8 mouse cellular contexts compared by ENCODE assay signal in genomic region chr4:86576120-86576541, GRCm38 (mm10). TPM values are rescaled to one million over a fixed set of nuclear protein-coding genes. Genes with fewer than 3 reads are reported as not detected.
DNase-seq lines count a peak whose midpoint lies in the region; ATAC-seq and TF ChIP-seq lines count a peak whose summit lies in the region.

No protein-coding gene starts in this region.

- no peak for TF ChIP-seq EP300 in liver, embryonic 14.5 days (IDR thresholded peaks at IDR 0.05; ENCODE audit: low read depth)

- peak overlapping the region; percentile 68 for H3K4me2 ChIP-seq in neural tube, embryonic 11.5 days (ENCODE audit: low read depth)
- H3K4me2 ChIP-seq in forebrain, embryonic 12.5 days, result peak overlapping the region; percentile 79
- H3K4me2 ChIP-seq in intestine, embryonic 16.5 days (ENCODE audit: low read depth, low read length), result peak overlapping the region; percentile 89
- H3K4me2 ChIP-seq in liver, embryonic 14.5 days (ENCODE audit: low read depth), result peak overlapping the region; percentile 96

- peak overlapping the region; percentile 84 for H3K4me3 ChIP-seq in neural tube, embryonic 11.5 days (ENCODE audit: low read depth, low read length)
- H3K4me3 ChIP-seq in forebrain, embryonic 12.5 days (replicated peaks), result peak overlapping the region; percentile 80
- peak overlapping the region; percentile 78 for H3K4me3 ChIP-seq in intestine, embryonic 16.5 days (ENCODE audit: low read length)
- peak overlapping the region; percentile 88 to 98 for H3K4me3 ChIP-seq in liver, embryonic 14.5 days (ENCODE audit: insufficient read depth in 1 of 2, low read depth in 2 of 2, low read length in 2 of 2)
- peak overlapping the region; percentile 67 for H3K4me3 ChIP-seq in olfactory bulb, adult 2 months (ENCODE audit: insufficient read depth, low read depth, low read length)

- H3K4me1 ChIP-seq in neural tube, embryonic 11.5 days (ENCODE audit: control insufficient read depth, insufficient read depth, low read length), result peaks cover 8% of the 10 kb centered on the region
- peaks cover 24% of the 10 kb centered on the region for H3K4me1 ChIP-seq in forebrain, embryonic 12.5 days
- peaks cover 9% of the 10 kb centered on the region for H3K4me1 ChIP-seq in intestine, embryonic 16.5 days (ENCODE audit: control insufficient read depth, insufficient read depth, low read length)
- peaks cover 9 to 18% of the 10 kb centered on the region in 2 experiments for H3K4me1 ChIP-seq in liver, embryonic 14.5 days (replicated peaks; ENCODE audit: control insufficient read depth in 2 of 2, insufficient read depth in 2 of 2, low read length in 1 of 2)
- H3K4me1 ChIP-seq in olfactory bulb, adult 2 months (ENCODE audit: control insufficient read depth, insufficient read depth, low read length), result no peaks in the 10 kb centered on the region

- H3K27me3 ChIP-seq in neural tube, embryonic 11.5 days (ENCODE audit: control insufficient read depth, insufficient read depth, low read length), result no peaks in the 10 kb centered on the region
- no peaks in the 10 kb centered on the region for H3K27me3 ChIP-seq in forebrain, embryonic 12.5 days
- no peaks in the 10 kb centered on the region for H3K27me3 ChIP-seq in intestine, embryonic 16.5 days (replicated peaks; ENCODE audit: control insufficient read depth, insufficient read depth, low read length)
- peaks cover 2% of the 10 kb centered on the region; the same call in 1 of the 2 replicates for H3K27me3 ChIP-seq in liver, embryonic 14.5 days (ENCODE audit: control insufficient read depth, insufficient read depth, low read length)

- ATAC-seq in neural tube, embryonic 11.5 days (ENCODE audit: insufficient read depth, low FRiP score, low TSS enrichment), result peak; percentile 7
- ATAC-seq in forebrain, embryonic 12.5 days (ENCODE audit: low FRiP score), result no peak
- 0 out of 2 replicates have a peak, but pooled peaks have one; percentile 5 for ATAC-seq in intestine, embryonic 16.5 days
- no peak for ATAC-seq in liver, embryonic 14.5 days (ENCODE audit: insufficient read depth)

- peak; percentile 68 for DNase-seq in neural tube, embryonic 11.5 days (ENCODE audit: low spot score)
- DNase-seq in neural tube, embryonic 10.5 days (ENCODE audit: extremely low spot score, low spot score), result no peak
- peak; percentile 51 for DNase-seq in ZHBTc4 (ENCODE audit: low read depth, low spot score)
- DNase-seq in liver, embryonic 14.5 days (ENCODE audit: low read depth in 3 of 3, low spot score in 3 of 3), result peak; percentile 11 to 30 (median 18)
- DNase-seq in adrenal gland, postnatal 25 days, result no peak

- no peaks in the 10 kb centered on the region for H3K9me3 ChIP-seq in neural tube, embryonic 11.5 days (ENCODE audit: control insufficient read depth, low read length)
- H3K9me3 ChIP-seq in forebrain, embryonic 12.5 days, result no peaks in the 10 kb centered on the region
- H3K9me3 ChIP-seq in intestine, embryonic 16.5 days (ENCODE audit: control insufficient read depth, low read length), result no peaks in the 10 kb centered on the region
- no peaks in the 10 kb centered on the region for H3K9me3 ChIP-seq in liver, embryonic 14.5 days (ENCODE audit: control insufficient read depth, low read length)

- TF ChIP-seq CTCF in liver, embryonic 14.5 days (IDR thresholded peaks at IDR 0.05; ENCODE audit: low read depth), result no peak
- TF ChIP-seq CTCF in olfactory bulb, adult 2 months (IDR thresholded peaks at IDR 0.05; ENCODE audit: insufficient read depth, low read depth, low read length), result no peak

- H3K36me3 ChIP-seq in neural tube, embryonic 11.5 days (ENCODE audit: control insufficient read depth, insufficient read depth, low read length), result no peaks in the 10 kb centered on the region
- peaks cover 3% of the 10 kb centered on the region; the same call in 1 of the 2 replicates for H3K36me3 ChIP-seq in forebrain, embryonic 12.5 days (replicated peaks)
- H3K36me3 ChIP-seq in intestine, embryonic 16.5 days (ENCODE audit: control insufficient read depth, insufficient read depth, low read length), result peaks cover 5% of the 10 kb centered on the region; the same call in 1 of the 2 replicates
- H3K36me3 ChIP-seq in liver, embryonic 14.5 days (replicated peaks; ENCODE audit: control insufficient read depth, insufficient read depth, low read depth), result peaks cover 9% of the 10 kb centered on the region; the same call in 1 of the 2 replicates

- WGBS in neural tube, embryonic 11.5 days, result under 1% methylated on average over 20 of the region's 20 CpGs
- WGBS in forebrain, embryonic 12.5 days, result 1% methylated on average over 20 of the region's 20 CpGs
- under 1% methylated on average over 20 of the region's 20 CpGs for WGBS in intestine, embryonic 16.5 days
- WGBS in liver, embryonic 14.5 days (ENCODE audit: insufficient replicate concordance), result under 1% methylated on average over 20 of the region's 20 CpGs
- under 1% methylated on average over 20 of the region's 20 CpGs for WGBS in olfactory bulb, adult 2 months

- H3K9ac ChIP-seq in neural tube, embryonic 11.5 days (ENCODE audit: low read length), result peak overlapping the region; percentile 93
- peak overlapping the region; percentile 92 for H3K9ac ChIP-seq in forebrain, embryonic 12.5 days
- H3K9ac ChIP-seq in intestine, embryonic 16.5 days (ENCODE audit: low read depth, low read length), result peak overlapping the region; percentile 92
- H3K9ac ChIP-seq in liver, embryonic 14.5 days (replicated peaks), result peak overlapping the region; percentile 97

- no peak for TF ChIP-seq POLR2A in olfactory bulb, adult 2 months (IDR thresholded peaks at IDR 0.05; ENCODE audit: insufficient read depth, low read depth, low read length)

- peak overlapping the region; percentile 97 for H3K27ac ChIP-seq in neural tube, embryonic 11.5 days (ENCODE audit: low read depth, low read length)
- H3K27ac ChIP-seq in forebrain, embryonic 12.5 days, result peak overlapping the region; percentile 98
- peak overlapping the region; percentile 93 for H3K27ac ChIP-seq in intestine, embryonic 16.5 days (ENCODE audit: low read length)
- peak overlapping the region; percentile 98 for H3K27ac ChIP-seq in liver, embryonic 14.5 days
- peak overlapping the region; percentile 9; the same call in 1 of the 2 replicates for H3K27ac ChIP-seq in olfactory bulb, adult 2 months (ENCODE audit: insufficient read depth, low read depth, low read length)

RNA-seq across cellular contexts. Expression of gene Rraga, which starts 0.7 kb away (rescaled TPM):
- 124 and 137 TPM in 2 replicates for polyA plus RNA-seq in neural tube, embryonic 11.5 days (2014; fragmentation: Nextera tagmentation; extraction: Ambion mirVana)
- 81.3 and 85.2 TPM in 2 replicates for polyA plus RNA-seq in forebrain, embryonic 12.5 days (2016; fragmentation: Nextera tagmentation; extraction: Ambion mirVana)
- polyA plus RNA-seq in intestine, embryonic 16.5 days (2015; fragmentation: Nextera tagmentation; extraction: Ambion mirVana), result 78.3 and 81.4 TPM in 2 replicates
- polyA plus RNA-seq in liver, embryonic 14.5 days (2012; rRNA removed), result 28.1 and 38.4 TPM in 2 replicates
- polyA plus RNA-seq in liver, embryonic 14.5 days (2014; fragmentation: Nextera tagmentation; extraction: Ambion mirVana), result 32.3 and 33.5 TPM in 2 replicates
- not detected in 2 replicates for polyA plus RNA-seq in olfactory bulb, adult 2 months (2012; ENCODE audit: insufficient read depth, insufficient read length, low replicate concordance, missing spikeins)
- 83.6 and 96.5 TPM in 2 replicates for total RNA-seq in adrenal gland, postnatal 25 days (2021)

RNA-seq across cellular contexts. Expression of gene Saxo1, which starts 18.0 kb away (rescaled TPM):
- polyA plus RNA-seq in neural tube, embryonic 11.5 days (2014; fragmentation: Nextera tagmentation; extraction: Ambion mirVana), result 0.13 TPM in 1 of 2 replicates, not detected in the other
- polyA plus RNA-seq in forebrain, embryonic 12.5 days (2016; fragmentation: Nextera tagmentation; extraction: Ambion mirVana), result not detected in 2 replicates
- 0.07 TPM in 1 of 2 replicates, not detected in the other for polyA plus RNA-seq in intestine, embryonic 16.5 days (2015; fragmentation: Nextera tagmentation; extraction: Ambion mirVana)
- not detected in 2 replicates for polyA plus RNA-seq in liver, embryonic 14.5 days (2012; rRNA removed)
- not detected in 2 replicates for polyA plus RNA-seq in liver, embryonic 14.5 days (2014; fragmentation: Nextera tagmentation; extraction: Ambion mirVana)
- not detected in 2 replicates for polyA plus RNA-seq in olfactory bulb, adult 2 months (2012; ENCODE audit: insufficient read depth, insufficient read length, low replicate concordance, missing spikeins)
- total RNA-seq in adrenal gland, postnatal 25 days (2021), result not detected in 2 replicates

RNA-seq across cellular contexts. Expression of gene Haus6, which starts 35.7 kb away (rescaled TPM):
- polyA plus RNA-seq in neural tube, embryonic 11.5 days (2014; fragmentation: Nextera tagmentation; extraction: Ambion mirVana), result 28.9 and 29.2 TPM in 2 replicates
- polyA plus RNA-seq in forebrain, embryonic 12.5 days (2016; fragmentation: Nextera tagmentation; extraction: Ambion mirVana), result 26.4 and 27.4 TPM in 2 replicates
- 9.2 and 10.1 TPM in 2 replicates for polyA plus RNA-seq in intestine, embryonic 16.5 days (2015; fragmentation: Nextera tagmentation; extraction: Ambion mirVana)
- polyA plus RNA-seq in liver, embryonic 14.5 days (2012; rRNA removed), result 3.8 and 5.7 TPM in 2 replicates
- polyA plus RNA-seq in liver, embryonic 14.5 days (2014; fragmentation: Nextera tagmentation; extraction: Ambion mirVana), result 12.7 and 14.2 TPM in 2 replicates
- polyA plus RNA-seq in olfactory bulb, adult 2 months (2012; ENCODE audit: insufficient read depth, insufficient read length, low replicate concordance, missing spikeins), result not detected in 2 replicates
- 9.4 and 12.0 TPM in 2 replicates for total RNA-seq in adrenal gland, postnatal 25 days (2021)

Comparison
In these comparisons a context has a peak if more than half of its experiments do, and no peak if none do; other contexts are left out.
1. DNase-seq: peak in neural tube, embryonic 11.5 days (single experiment), ZHBTc4 (single experiment) and liver, embryonic 14.5 days (3 of 3); none in neural tube, embryonic 10.5 days (single experiment) and adrenal gland, postnatal 25 days (single experiment).
2. ATAC-seq: peak in neural tube, embryonic 11.5 days (single experiment) and intestine, embryonic 16.5 days (single experiment); none in forebrain, embryonic 12.5 days (single experiment) and liver, embryonic 14.5 days (single experiment).
3. H3K27ac ChIP-seq: peak in every context shown above with its lines; median percentile 98 in forebrain, embryonic 12.5 days; 98 in liver, embryonic 14.5 days; 97 in neural tube, embryonic 11.5 days; 93 in intestine, embryonic 16.5 days; 9 in olfactory bulb, adult 2 months.
4. RNA of gene Rraga, which starts 0.7 kb away (polyA plus RNA-seq): 124 to 137 TPM in neural tube, embryonic 11.5 days, 78.3 to 81.4 TPM in intestine, embryonic 16.5 days, 81.3 to 85.2 TPM in forebrain, embryonic 12.5 days and 28.1 to 38.4 TPM in liver, embryonic 14.5 days; not detected in olfactory bulb, adult 2 months; every median in the first group is over 10 times any median in the second.
5. Peak in every context shown above with its lines, with median percentiles within 50 percentile points of each other: H3K4me2 ChIP-seq, H3K4me3 ChIP-seq and H3K9ac ChIP-seq.